Mouse (Mus musculus) liver, embryonic 11.5 days (tissue): ENCODE results near the gene Baat. TPM values are rescaled to one million over a fixed set of nuclear protein-coding genes. Genes with fewer than 3 reads are reported as not detected.
"Not testable (repeated sequence)": the region's sequence is repeated elsewhere in the genome, so short reads cannot be mapped to it uniquely, and the experiment has no call there.

Experiments used
- ATAC-seq: fragments of 200-750 bp; cut with Nextera tagmentation; replicated peaks from 2 replicates; pipeline ENCODE4 v1.8.0; 2017; ENCODE audit warnings: moderate number of reproducible peaks, mild to moderate bottlenecking, moderate TSS enrichment, moderate library complexity; ENCODE audit not compliant: low FRiP score
- DNase-seq: peaks from one replicate; pipeline ENCODE4 v3.0.0-alpha.2; 2017; ENCODE audit warnings: low spot score
- H3K27ac ChIP-seq: fragments of 300-500 bp; sonication (generic); 2 replicates; pipeline ENCODE4 v1.5.1; 2014; ENCODE audit warnings: mild to moderate bottlenecking, low read depth, low read length, control low read depth
- H3K27me3 ChIP-seq: fragments of 300-500 bp; sonication (generic); replicated peaks from 2 replicates; pipeline ENCODE4 v1.6.1; 2014; ENCODE audit warnings: low read length, mixed read lengths; ENCODE audit not compliant: control insufficient read depth, insufficient read depth
- H3K36me3 ChIP-seq: fragments of 300-500 bp; sonication (generic); 2 replicates; pipeline ENCODE4 v1.6.1; 2014; ENCODE audit warnings: mild to moderate bottlenecking, low read length, moderate library complexity, mixed read lengths; ENCODE audit not compliant: control insufficient read depth, insufficient read depth
- H3K4me1 ChIP-seq: fragments of 300-500 bp; sonication (generic); replicated peaks from 2 replicates; pipeline ENCODE4 v1.6.1; 2014; ENCODE audit warnings: low read length, mixed read lengths; ENCODE audit not compliant: control insufficient read depth, insufficient read depth
- H3K4me2 ChIP-seq: fragments of 300-500 bp; sonication (generic); 2 replicates; pipeline ENCODE4 v1.6.1; 2014; ENCODE audit warnings: mild to moderate bottlenecking, control low read depth, moderate library complexity
- H3K4me3 ChIP-seq: fragments of 300-500 bp; sonication (generic); 2 replicates; pipeline ENCODE4 v1.5.1; 2014; ENCODE audit warnings: low read depth, low read length, control low read depth
- H3K9ac ChIP-seq: fragments of 300-500 bp; sonication (generic); 2 replicates; pipeline ENCODE4 v1.6.1; 2014; ENCODE audit warnings: low read depth, low read length, control low read depth
- H3K9me3 ChIP-seq: fragments of 300-500 bp; sonication (generic); 2 replicates; pipeline ENCODE4 v1.6.1; 2016; ENCODE audit warnings: low read length, inconsistent platforms, mixed read lengths; ENCODE audit not compliant: control insufficient read depth
- WGBS: fragments of 180-500 bp; shearing (Covaris S2); extraction: QIAGEN DNeasy Blood & Tissue Kit; methylation state at CpG from one replicate; pipeline ENCODE4 v1.1.7; 2014; 5-methylcytosine and 5-hydroxymethylcytosine counted together
- polyA plus RNA-seq: library from polyadenylated mRNA; unstranded; fragments of >200 nt; fragmentation: Nextera tagmentation; extraction: Ambion mirVana; gene quantifications from 2 replicates; pipeline ENCODE4 v1.2.1, GENCODE M21; 2014

Gene Baat
- polyA plus RNA-seq, 1 experiment from 2014 or later: 0.25 TPM

DNA sequence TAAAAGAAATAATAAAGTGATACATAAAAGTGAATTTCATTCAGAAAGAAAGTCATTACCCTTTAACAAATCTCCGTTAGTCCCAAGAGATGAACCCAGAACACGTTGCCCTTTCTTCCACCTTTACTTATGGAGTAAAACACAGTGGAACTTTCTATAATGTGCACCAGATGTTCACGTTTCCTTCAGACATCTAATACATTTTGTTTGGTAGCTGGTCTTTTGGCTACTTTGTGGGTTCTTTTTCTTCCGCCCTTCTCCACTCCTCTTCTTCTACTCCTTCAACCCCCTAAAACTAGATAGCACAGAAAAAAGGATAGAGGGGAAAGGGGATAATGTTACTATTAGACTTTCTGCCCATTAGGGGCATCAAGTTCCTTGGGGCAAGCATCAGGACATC is 6.3 kb upstream of the Baat start:
- 88% methylated on average over 4 of the region's 4 CpGs for WGBS
- no peak overlapping the region for H3K4me2 ChIP-seq
- H3K4me1 ChIP-seq: no peaks in the 10 kb centered on the region
- no peak overlapping the region for H3K9ac ChIP-seq
- H3K4me3 ChIP-seq: no peak overlapping the region
- DNase-seq: no peak
- no peak for ATAC-seq
- no peaks in the 10 kb centered on the region for H3K9me3 ChIP-seq
- peaks cover 18% of the 10 kb centered on the region for H3K36me3 ChIP-seq
- no peak overlapping the region for H3K27ac ChIP-seq
- H3K27me3 ChIP-seq: no peaks in the 10 kb centered on the region

DNA sequence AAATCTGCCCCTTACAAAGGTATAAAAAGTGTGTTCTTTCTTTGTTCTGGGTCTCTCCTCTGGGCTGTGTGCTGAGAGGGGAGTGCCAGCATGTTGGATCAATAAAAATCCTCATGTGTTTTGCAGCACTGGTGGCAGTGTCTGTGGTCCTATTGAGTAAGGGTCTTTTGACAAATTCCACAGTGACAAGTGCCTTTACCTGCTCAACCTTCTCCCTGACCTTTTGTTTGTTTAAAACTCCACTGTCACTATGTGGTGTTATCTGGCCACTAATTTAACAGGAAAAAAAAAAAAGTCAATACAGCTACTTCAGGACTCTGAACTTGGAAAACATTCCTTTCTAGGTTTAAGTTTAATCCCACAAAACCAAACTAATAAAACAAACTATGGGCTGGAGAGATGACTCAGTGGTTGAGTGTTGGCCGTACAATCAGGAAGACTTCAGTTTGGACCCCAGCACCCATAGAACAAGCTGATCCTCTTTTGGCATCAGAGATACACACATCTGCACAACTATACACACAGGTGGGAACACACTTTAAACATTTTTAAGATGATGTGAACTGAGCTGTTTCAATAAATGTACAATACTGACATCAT is 4.0 kb upstream of the Baat start:
- H3K4me2 ChIP-seq, H3K4me3 ChIP-seq, H3K9ac ChIP-seq, H3K4me1 ChIP-seq, H3K27me3 ChIP-seq, H3K9me3 ChIP-seq, H3K27ac ChIP-seq, DNase-seq: not testable (repeated sequence)
- 0 out of 2 replicates have a peak, but pooled peaks have one; percentile 13 for ATAC-seq
- peaks cover 18% of the 10 kb centered on the region for H3K36me3 ChIP-seq
- WGBS: 64% methylated on average over 1 of the region's 1 CpGs

DNA sequence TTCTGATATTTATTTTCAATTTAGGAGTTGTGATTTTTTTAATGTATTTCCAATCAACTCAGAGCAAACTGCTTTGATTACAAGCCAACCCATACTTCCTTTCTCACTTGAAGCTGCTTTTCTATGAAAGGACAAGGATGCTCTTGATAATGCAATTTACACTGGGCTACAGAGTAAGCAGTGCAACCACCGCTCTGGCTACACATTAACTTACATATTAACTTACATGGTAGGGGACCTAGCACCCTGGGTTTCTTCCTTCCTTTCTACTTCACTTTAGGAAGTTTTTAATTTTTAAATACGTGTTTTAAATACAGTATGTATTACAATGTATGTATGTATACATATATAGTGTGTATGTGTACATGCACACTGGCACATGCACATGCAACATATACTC is 2.8 kb upstream of the Baat start:
- WGBS: 75% methylated on average over 2 of the region's 2 CpGs
- H3K9me3 ChIP-seq: no peaks in the 10 kb centered on the region
- H3K4me1 ChIP-seq: no peaks in the 10 kb centered on the region
- no peak for ATAC-seq
- H3K27me3 ChIP-seq: no peaks in the 10 kb centered on the region
- H3K9ac ChIP-seq: no peak overlapping the region
- no peak overlapping the region for H3K4me3 ChIP-seq
- DNase-seq: no peak
- no peak overlapping the region for H3K4me2 ChIP-seq
- H3K36me3 ChIP-seq: peaks cover 15% of the 10 kb centered on the region
- no peak overlapping the region for H3K27ac ChIP-seq

DNA sequence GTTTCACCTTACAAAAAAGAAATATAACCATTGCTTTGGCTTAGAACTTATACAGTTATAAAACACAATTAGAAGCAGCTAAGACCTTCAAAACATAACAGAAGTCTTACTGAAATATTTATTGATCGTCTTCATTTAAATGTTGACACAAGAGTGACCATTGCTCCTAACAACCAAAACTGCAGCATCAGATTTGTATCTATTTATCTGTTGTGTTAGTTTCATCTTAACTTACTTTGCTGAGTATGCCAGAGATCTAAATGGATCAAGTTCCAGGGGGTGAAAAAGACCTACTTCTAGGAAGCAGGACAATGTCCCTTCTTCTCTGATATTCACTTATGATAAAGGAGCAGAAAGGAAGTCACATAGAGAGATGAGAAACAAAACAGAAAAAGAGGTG is 2.8 kb downstream of the Baat start:
- 86% methylated on average over 1 of the region's 1 CpGs for WGBS
- ATAC-seq (no peak), DNase-seq (no peak)
- Histone ChIP-seq H3K4me2 (no peak overlapping the region), H3K4me3 (no peak overlapping the region), H3K27me3 (no peaks in the 10 kb centered on the region), H3K36me3 (no peaks in the 10 kb centered on the region), H3K27ac (no peak overlapping the region), H3K9ac (no peak overlapping the region), H3K4me1 (no peaks in the 10 kb centered on the region), H3K9me3 (no peaks in the 10 kb centered on the region)

DNA sequence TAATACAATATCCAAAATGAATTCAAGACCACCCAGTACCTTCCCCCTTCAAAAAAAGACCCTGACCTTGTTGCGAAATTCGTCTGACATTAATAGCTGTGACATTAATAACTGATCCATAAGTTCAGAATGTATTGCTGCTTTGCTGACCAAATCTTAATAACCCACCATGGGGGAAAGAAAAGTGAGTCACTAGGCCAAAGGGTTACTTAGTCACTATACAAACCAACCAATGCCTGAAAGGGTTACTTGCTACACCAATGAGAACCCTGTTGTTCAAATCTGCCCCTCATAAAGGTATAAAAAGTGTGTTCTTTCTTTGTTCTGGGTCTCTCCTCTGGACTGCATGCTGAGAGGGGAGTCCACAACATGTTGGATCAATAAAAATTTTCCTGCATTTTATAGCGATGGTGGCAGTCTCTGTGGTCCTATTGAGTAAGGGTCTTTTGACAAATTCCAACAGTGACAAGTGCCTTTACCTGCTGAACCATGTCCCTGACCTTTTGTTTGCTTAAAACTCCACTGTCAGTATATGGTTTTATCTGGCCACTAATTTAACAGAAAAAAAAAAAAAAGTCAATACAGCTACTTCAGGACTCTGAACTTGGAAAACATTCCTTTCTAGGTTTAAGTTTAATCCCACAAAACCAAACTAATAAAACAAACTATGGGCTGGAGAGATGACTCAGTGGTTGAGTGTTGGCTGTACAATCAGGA is 20.3 kb downstream of the Baat start:
- H3K9me3 ChIP-seq, H3K4me3 ChIP-seq, ATAC-seq, H3K27me3 ChIP-seq, DNase-seq, H3K9ac ChIP-seq, H3K4me2 ChIP-seq, H3K4me1 ChIP-seq, H3K36me3 ChIP-seq: not testable (repeated sequence)
- 63% methylated on average over 3 of the region's 3 CpGs for WGBS
- peak overlapping the region; percentile 35; the same call in 1 of the 2 replicates for H3K27ac ChIP-seq

DNA sequence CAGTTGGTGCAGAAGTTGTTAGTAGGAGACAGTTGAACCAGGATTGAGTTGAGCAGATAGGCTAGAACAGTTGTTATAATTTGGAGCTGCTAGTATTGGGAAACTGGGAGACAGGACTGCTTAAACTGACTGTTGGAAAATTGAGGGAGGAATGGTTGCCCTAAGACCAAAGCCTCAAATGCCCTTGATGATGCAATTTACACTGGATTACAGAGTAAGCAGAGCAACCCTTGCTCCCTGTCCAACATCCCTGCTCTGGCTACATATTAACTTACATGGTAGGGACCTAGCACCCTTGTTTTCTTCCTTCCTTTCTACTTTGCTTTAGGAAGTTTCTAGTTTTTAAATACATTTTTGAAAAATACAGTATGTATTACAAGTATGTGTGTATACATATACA is 20.9 kb downstream of the Baat start:
- Histone ChIP-seq H3K36me3 (no peaks in the 10 kb centered on the region), H3K4me3 (no peak overlapping the region), H3K27me3 (no peaks in the 10 kb centered on the region), H3K9me3 (no peaks in the 10 kb centered on the region), H3K4me2 (no peak overlapping the region), H3K4me1 (no peaks in the 10 kb centered on the region), H3K27ac (peak overlapping the region; percentile 35; the same call in 1 of the 2 replicates), H3K9ac (no peak overlapping the region)
- ATAC-seq (peak; percentile 75; the same call in 1 of the 2 replicates), DNase-seq (no peak)

DNA sequence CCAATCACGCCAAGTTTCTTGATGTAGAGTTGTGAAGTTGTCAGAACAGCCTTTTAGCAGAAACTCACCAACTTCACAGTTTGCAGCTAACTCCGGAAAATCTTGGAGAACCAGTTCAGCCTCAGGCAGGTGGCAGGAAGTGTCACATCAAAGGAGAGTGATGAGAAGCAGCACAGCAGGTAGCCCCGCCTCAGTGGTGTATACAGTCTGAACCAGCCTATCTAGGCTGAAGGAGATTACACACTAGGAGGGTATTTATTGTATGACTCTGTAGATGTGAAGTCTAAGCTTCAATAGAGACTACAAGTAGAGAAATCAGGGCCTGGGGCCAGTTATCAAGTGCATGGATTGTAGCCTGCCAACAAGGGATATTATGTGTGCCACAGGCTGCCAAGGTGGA is 25.5 kb downstream of the Baat start:
- Histone ChIP-seq H3K27ac (no peak overlapping the region), H3K27me3 (no peaks in the 10 kb centered on the region), H3K4me2 (no peak overlapping the region; the same call in 1 of the 2 replicates), H3K4me1 (0 out of 2 replicates have a peak, but pooled peaks cover 2% of the 10 kb centered on the region), H3K9ac (no peak overlapping the region), H3K9me3 (no peaks in the 10 kb centered on the region), H3K36me3 (no peaks in the 10 kb centered on the region), H3K4me3 (no peak overlapping the region)
- ATAC-seq: no peak
- 57% methylated on average over 3 of the region's 3 CpGs for WGBS
- DNase-seq: no peak

DNA sequence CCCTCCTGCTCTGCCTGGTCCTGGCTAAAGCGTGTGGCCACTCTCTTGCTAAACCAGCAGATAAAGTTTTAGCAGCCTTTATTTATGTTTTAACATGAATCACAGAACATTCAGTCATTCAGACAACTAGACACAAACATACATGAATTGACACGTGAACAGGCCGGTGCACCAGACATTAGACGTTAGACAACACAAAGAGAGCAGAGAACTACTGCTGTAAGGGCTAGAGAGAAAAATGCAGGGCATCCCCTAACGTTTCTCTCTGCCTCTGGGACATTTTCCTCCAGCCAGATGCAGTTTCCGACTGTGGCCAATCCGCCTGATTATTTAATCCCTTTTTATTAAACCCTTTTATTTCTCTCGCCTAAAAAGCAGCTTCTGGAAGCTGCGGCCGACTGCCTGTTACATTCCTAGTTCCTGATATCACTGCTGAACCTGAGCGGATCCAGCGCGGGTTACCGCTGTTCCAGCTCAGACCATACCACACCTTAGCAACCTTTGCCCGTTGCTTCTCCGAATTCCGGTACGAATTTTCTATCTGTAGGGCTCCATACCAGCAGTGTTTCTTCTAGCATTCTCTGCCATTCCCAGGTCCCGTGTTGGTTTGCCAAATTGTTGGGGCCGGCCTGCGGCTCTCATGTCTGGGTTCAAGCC is 26.1 kb downstream of the Baat start:
- no peak overlapping the region for H3K9ac ChIP-seq
- no peaks in the 10 kb centered on the region for H3K9me3 ChIP-seq
- no peak overlapping the region for H3K4me3 ChIP-seq
- H3K36me3 ChIP-seq: no peaks in the 10 kb centered on the region
- peak overlapping the region; percentile 37 for H3K4me2 ChIP-seq
- H3K4me1 ChIP-seq: peaks cover 2% of the 10 kb centered on the region; the same call in 1 of the 2 replicates
- no peaks in the 10 kb centered on the region for H3K27me3 ChIP-seq
- 29% methylated on average over 21 of the region's 21 CpGs for WGBS
- no peak for DNase-seq
- ATAC-seq: no peak
- H3K27ac ChIP-seq: no peak overlapping the region; the same call in 1 of the 2 replicates
